Mouse (Mus musculus): ENCODE data around the gene Tgfbrap1. TPM values are rescaled to one million over a fixed set of nuclear protein-coding genes. Genes with fewer than 3 reads are reported as not detected.

Tgfbrap1 gene
- 14.2 TPM for polyA plus RNA-seq (2014; fragmentation: Illumina TruSeq; extraction: RNeasy Lipid Tissue Mini Kit (QIAGEN cat#74804); ENCODE audit: low read depth, low replicate concordance)

GRCm38 (mm10) chr1:43098031-43098984 is at the start of gene Tgfbrap1, which contains the start of gene AI597479:
TSS of gene Tgfbrap1 (minus strand) at chr1:43098637.
TSS of gene AI597479 (plus strand) at chr1:43098710.

Other genes with a start within 250 kb of the Tgfbrap1 start
- gene Mrps9, start 247.4 kb downstream of the Tgfbrap1 start, polyA plus RNA-seq (2014; fragmentation: Illumina TruSeq; extraction: RNeasy Lipid Tissue Mini Kit (QIAGEN cat#74804); ENCODE audit: low read depth, low replicate concordance) = 115 TPM
- gene Gpr45, start 145.8 kb downstream of the Tgfbrap1 start, polyA plus RNA-seq (2014; fragmentation: Illumina TruSeq; extraction: RNeasy Lipid Tissue Mini Kit (QIAGEN cat#74804); ENCODE audit: low read depth, low replicate concordance) = not detected
- 22.1 TPM for gene AI597479, start 73 bp upstream of the Tgfbrap1 start, polyA plus RNA-seq (2014; fragmentation: Illumina TruSeq; extraction: RNeasy Lipid Tissue Mini Kit (QIAGEN cat#74804); ENCODE audit: low read depth, low replicate concordance)
- gene Fhl2, start 98.3 kb upstream of the Tgfbrap1 start, polyA plus RNA-seq (2014; fragmentation: Illumina TruSeq; extraction: RNeasy Lipid Tissue Mini Kit (QIAGEN cat#74804); ENCODE audit: low read depth, low replicate concordance) = 2,048 TPM